Mouse (Mus musculus): ENCODE results near the gene Acnat1. TPM values are rescaled to one million over a fixed set of nuclear protein-coding genes. Genes with fewer than 3 reads are reported as not detected.
A peak's percentile ranks its signal among the peaks of the same experiment; 100 is the strongest.
"Not testable (repeated sequence)": the region's sequence is repeated elsewhere in the genome, so short reads cannot be mapped to it uniquely, and the experiment has no call there.

The Acnat1 gene
- polyA plus RNA-seq, 1 experiment = 41.7 TPM

GRCm38 (mm10) chr4:49407957-49408356, 65.8 kb downstream of the Acnat1 start, which contains the start of gene Acnat2:
Gene Acnat2, minus strand, starts transcription at chr4:49408151.
- WGBS = 48% methylated on average over 5 of the region's 5 CpGs

More at GRCm38 (mm10) chr4:49407957-49408356, 65.8 kb downstream of the Acnat1 start, which contains the start of gene Acnat2:
- DNase-seq = peak; percentile 54
- H3K4me3 ChIP-seq (ENCODE audit: insufficient read depth, low read depth, low read length); H3K36me3 ChIP-seq (ENCODE audit: control insufficient read depth, insufficient read depth, low read length); H3K4me1 ChIP-seq (ENCODE audit: control insufficient read depth, insufficient read depth, low read length); H3K27me3 ChIP-seq (replicated peaks; ENCODE audit: control insufficient read depth, insufficient read depth, low read length): not testable (repeated sequence)
- H3K27ac ChIP-seq (ENCODE audit: insufficient read depth, low read depth, low read length) = peak within 1 kb of the TSS; percentile 56; the same call in 1 of the 2 replicates

Other genes starting within 250 kb of the Acnat1 start
- gene Acnat2, start 65.8 kb downstream of the Acnat1 start, polyA plus RNA-seq (2012; rRNA removed) = 69.7 and 73.4 TPM in 2 replicates
- 4.4 and 5.7 TPM in 2 replicates for gene Baat, start 32.6 kb upstream of the Acnat1 start, polyA plus RNA-seq (2012; rRNA removed)
- gene Mrpl50, start 47.2 kb upstream of the Acnat1 start, polyA plus RNA-seq (2012; rRNA removed) = 14.7 and 21.2 TPM in 2 replicates
- 2.0 and 2.5 TPM in 2 replicates for gene Zfp189, start 47.3 kb upstream of the Acnat1 start, polyA plus RNA-seq (2012; rRNA removed)
- gene Aldob, start 75.6 kb upstream of the Acnat1 start, polyA plus RNA-seq (2012; rRNA removed) = 4,876 and 5,164 TPM in 2 replicates
- 35.8 and 45.9 TPM in 2 replicates for gene Tmem246, start 124.0 kb upstream of the Acnat1 start, polyA plus RNA-seq (2012; rRNA removed)
- 14.1 and 15.3 TPM in 2 replicates for gene Rnf20, start 158.1 kb upstream of the Acnat1 start, polyA plus RNA-seq (2012; rRNA removed)
- gene Ppp3r2, start 208.1 kb upstream of the Acnat1 start, polyA plus RNA-seq (2012; rRNA removed) = 0.02 TPM in 1 of 2 replicates, not detected in the other

Data from kidney, adult 2 months (tissue).